In genomic region chr5:139510682-139511366, GRCm38 (mm10) we compare ENCODE assay signal across 9 mouse cellular contexts. TPM values are rescaled to one million over a fixed set of nuclear protein-coding genes. Genes with fewer than 3 reads are reported as not detected.
DNase-seq lines count a peak whose midpoint lies in the region; ATAC-seq and TF ChIP-seq lines count a peak whose summit lies in the region.
"Had no signal": no experiment of that assay in that cellular context is flagged by ENCODE, and none has a peak within 500 bp of the region (broad histone marks: within the 10 kb centered on the region; RNA-seq: fewer than 3 reads in every experiment).

No protein-coding gene starts in this region.

- DNase-seq in lung, adult 18-20 months = peak; percentile 10 to 13
- no peak for DNase-seq in lung, postnatal 10 days
- DNase-seq in kidney, postnatal 0 days (ENCODE audit: low spot score) = peak; percentile 64
- DNase-seq in testis, postnatal 10 days (ENCODE audit: low spot score) = peak; percentile 56
- DNase-seq in right cerebral cortex, adult 18-20 months = no peak
- DNase-seq in adipocyte (ENCODE audit: low spot score) = no peak
- DNase-seq in Muller cell, postnatal 12 days (ENCODE audit: inconsistent ontology term) = no peak

- ATAC-seq in common myeloid progenitor, adult 5-6 weeks (replicated peaks; ENCODE audit: low read depth, poor library complexity, severe bottlenecking) = peak; percentile 62; the same call in 1 of the 2 replicates
- ATAC-seq in kidney, postnatal 0 days (replicated peaks; ENCODE audit: low FRiP score, low read depth) = peak; percentile 74

- peak; percentile 56; the same call in 1 of the 2 replicates for TF ChIP-seq CTCF in kidney, postnatal 0 days (IDR thresholded peaks at IDR 0.05; ENCODE audit: low read depth)

- peak overlapping the region; percentile 14; the same call in 1 of the 2 replicates for H3K4me2 ChIP-seq in kidney, postnatal 0 days (ENCODE audit: low read length)
- H3K4me2 ChIP-seq: neural tube, embryonic 12.5 days had no signal

- no peak overlapping the region for H3K4me3 ChIP-seq in kidney, postnatal 0 days (replicated peaks; ENCODE audit: low read depth, low read length)
- H3K4me3 ChIP-seq: neural tube, embryonic 12.5 days had no signal

- H3K9ac ChIP-seq in kidney, postnatal 0 days (ENCODE audit: low read depth, low read length) = no peak overlapping the region
- H3K9ac ChIP-seq: neural tube, embryonic 12.5 days had no signal

- H3K9me3 ChIP-seq in kidney, postnatal 0 days (replicated peaks; ENCODE audit: low read length) = no peaks in the 10 kb centered on the region
- H3K9me3 ChIP-seq: neural tube, embryonic 12.5 days had no signal

- no peaks in the 10 kb centered on the region for H3K36me3 ChIP-seq in kidney, postnatal 0 days (ENCODE audit: insufficient read depth, low read length)
- H3K36me3 ChIP-seq: neural tube, embryonic 12.5 days had no signal

- H3K4me1 ChIP-seq in kidney, postnatal 0 days (replicated peaks; ENCODE audit: insufficient read depth, low read length) = no peaks in the 10 kb centered on the region
- H3K4me1 ChIP-seq: neural tube, embryonic 12.5 days had no signal

- H3K27ac ChIP-seq in kidney, postnatal 0 days = no peak overlapping the region
- H3K27ac ChIP-seq: neural tube, embryonic 12.5 days had no signal

- no peaks in the 10 kb centered on the region for H3K27me3 ChIP-seq in kidney, postnatal 0 days (ENCODE audit: insufficient read depth, low read length)

- WGBS in kidney, postnatal 0 days = 8% methylated on average over 17 of the region's 17 CpGs

RNA-seq across cellular contexts. Expression of gene Zfand2a, which starts 26.5 kb away (rescaled TPM):
- 12.5 and 24.4 TPM in 2 replicates for total RNA-seq in common myeloid progenitor, adult 5-6 weeks (2017)
- 6.8 and 7.6 TPM in 2 replicates for polyA plus RNA-seq in kidney, postnatal 0 days (2015; fragmentation: Nextera tagmentation; extraction: Ambion mirVana)

RNA-seq across cellular contexts. Expression of gene Uncx, which starts 32.5 kb away (rescaled TPM):
- total RNA-seq in common myeloid progenitor, adult 5-6 weeks (2017) = not detected in 2 replicates
- polyA plus RNA-seq in kidney, postnatal 0 days (2015; fragmentation: Nextera tagmentation; extraction: Ambion mirVana) = 44.8 and 50.9 TPM in 2 replicates

RNA-seq across cellular contexts. Expression of gene 3110082I17Rik, which starts 50.5 kb away (rescaled TPM):
- 49.9 and 55.0 TPM in 2 replicates for total RNA-seq in common myeloid progenitor, adult 5-6 weeks (2017)
- 25.6 and 26.6 TPM in 2 replicates for polyA plus RNA-seq in kidney, postnatal 0 days (2015; fragmentation: Nextera tagmentation; extraction: Ambion mirVana)

Comparison
In these comparisons a context has a peak if more than half of its experiments do, and no peak if none do; other contexts are left out.
1. DNase-seq: peak in lung, adult 18-20 months (2 of 2), kidney, postnatal 0 days (single experiment) and testis, postnatal 10 days (single experiment); none in lung, postnatal 10 days (single experiment), right cerebral cortex, adult 18-20 months (single experiment), adipocyte (single experiment) and Muller cell, postnatal 12 days (single experiment).